Mouse (Mus musculus): Measurements from ENCODE around the gene Zbtb44. TPM values are rescaled to one million over a fixed set of nuclear protein-coding genes. Genes with fewer than 3 reads are reported as not detected.

The Zbtb44 gene
- polyA plus RNA-seq (2017; shearing (Covaris generic)), result 39.7 TPM

DNA sequence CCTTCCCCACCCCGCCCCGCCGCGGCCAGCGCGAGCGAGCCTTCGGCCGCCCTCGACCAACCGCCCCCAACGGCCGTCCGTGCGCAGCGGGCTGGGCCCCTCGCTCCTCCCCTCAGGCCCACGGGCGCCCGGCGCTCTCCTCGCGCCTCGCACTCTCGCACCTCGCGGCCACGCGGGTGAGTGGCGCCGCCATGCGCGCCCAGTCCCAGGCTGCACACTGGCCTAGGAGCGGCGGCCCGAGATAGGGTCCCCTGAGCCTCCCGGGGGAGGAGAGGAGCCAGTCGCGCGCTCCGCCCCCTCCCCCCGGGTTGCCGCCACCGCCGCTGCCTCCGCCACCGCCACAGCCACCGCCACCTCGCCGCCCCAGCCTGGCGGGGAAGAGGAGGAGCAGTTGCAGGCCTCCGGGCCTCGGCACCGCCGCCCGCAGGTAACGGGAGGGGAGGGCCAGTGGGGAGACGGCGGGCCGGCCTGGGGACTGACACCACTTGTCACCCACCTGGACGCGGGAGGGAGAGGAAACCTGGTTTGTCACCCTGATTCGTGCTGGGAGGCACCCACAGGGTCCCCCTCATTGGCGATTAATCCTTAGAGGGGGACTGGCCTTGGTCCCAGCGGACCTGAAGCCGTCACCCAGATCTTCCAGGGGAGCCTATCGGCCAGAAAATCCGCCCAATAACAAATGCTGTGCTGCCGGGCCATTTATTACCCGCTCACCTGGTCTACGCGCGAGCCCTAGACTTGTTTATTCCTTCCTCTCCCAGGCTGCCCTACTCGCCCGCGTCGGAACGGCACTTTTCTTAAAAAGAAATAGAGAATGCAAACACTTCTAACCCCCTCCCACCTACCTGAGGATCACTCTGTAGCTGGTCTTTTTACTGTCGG is at the start of gene Zbtb44:
Gene Zbtb44, plus strand, starts transcription at position 113 of the 882 bp plus-strand sequence.

Other genes with a start within 250 kb of the Zbtb44 start
- 1.0 TPM for gene Adamts15, start 108.2 kb upstream of the Zbtb44 start, polyA plus RNA-seq (2017; shearing (Covaris generic))
- gene Adamts8, start 88.1 kb upstream of the Zbtb44 start, polyA plus RNA-seq (2017; shearing (Covaris generic)), result 0.38 TPM
- gene St14, start 101.2 kb downstream of the Zbtb44 start, polyA plus RNA-seq (2017; shearing (Covaris generic)), result 15.2 TPM
- gene Aplp2, start 181.2 kb downstream of the Zbtb44 start, polyA plus RNA-seq (2017; shearing (Covaris generic)), result 185 TPM
- gene Prdm10, start 249.9 kb downstream of the Zbtb44 start, polyA plus RNA-seq (2017; shearing (Covaris generic)), result 17.1 TPM

Measured in effector memory CD4-positive, alpha-beta T cell, adult 7 months (primary cell).